Mouse (Mus musculus): ENCODE data around the gene Optn.

Gene Optn

GRCm38 (mm10) chr2:5061133-5061708, 2.6 kb downstream of the Optn start:
- no peak for DNase-seq (ENCODE audit: low read depth, low spot score)

- DNase-seq (ENCODE audit: low read depth, low spot score) = no peak
Measured at GRCm38 (mm10) chr2:5059997-5060396, 3.9 kb downstream of the Optn start.

- no peak for DNase-seq (ENCODE audit: low read depth, low spot score)
Measured at GRCm38 (mm10) chr2:5058436-5058835, 5.4 kb downstream of the Optn start.

- no peak for DNase-seq (ENCODE audit: low read depth, low spot score)
Measured at GRCm38 (mm10) chr2:5050562-5050961, 13.3 kb downstream of the Optn start.

DNA sequence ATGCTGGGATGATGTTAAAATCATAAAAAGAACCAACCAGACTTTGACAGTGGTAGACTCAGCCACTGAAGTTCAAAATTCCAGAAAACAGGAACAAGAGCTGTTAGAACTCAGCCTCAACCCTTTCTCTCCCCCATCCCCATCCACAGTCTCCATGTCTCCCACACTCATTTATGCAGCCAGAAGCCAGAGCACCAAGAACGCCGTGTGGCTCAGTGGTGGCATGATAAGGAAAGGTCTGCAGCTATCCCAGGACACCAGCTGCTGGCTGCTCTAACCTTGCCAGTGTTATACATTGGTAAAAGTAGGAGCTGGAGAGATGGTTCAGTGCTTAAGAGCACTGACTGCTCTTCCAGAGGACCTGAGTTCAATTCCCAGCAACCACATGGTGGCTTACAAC, 16.8 kb downstream of the Optn start:
- no peak for DNase-seq (ENCODE audit: low read depth, low spot score)

- no peak for DNase-seq (ENCODE audit: low read depth, low spot score)
Measured at GRCm38 (mm10) chr2:5045269-5045965, 18.4 kb downstream of the Optn start.

DNA sequence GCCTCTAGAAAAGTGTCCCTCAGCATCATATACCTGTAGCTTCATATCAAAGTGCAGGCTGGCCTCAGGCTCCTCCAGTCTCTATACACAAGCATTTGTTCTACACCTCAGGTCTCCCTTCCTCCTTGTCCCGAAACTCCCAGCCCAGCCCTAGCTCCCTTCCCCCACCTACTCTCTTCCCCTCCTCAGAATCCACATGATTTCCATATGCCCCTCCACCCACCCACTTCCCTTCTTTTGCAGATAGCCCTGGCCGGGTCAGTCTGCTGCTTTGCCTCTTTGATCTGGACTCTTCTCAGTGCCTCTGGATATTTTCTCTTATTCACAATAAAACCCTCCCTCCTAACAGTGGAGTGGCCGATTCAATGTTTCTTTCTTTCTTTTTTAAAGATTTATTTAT, 19.5 kb downstream of the Optn start:
- DNase-seq (ENCODE audit: low read depth, low spot score) = no peak

DNA sequence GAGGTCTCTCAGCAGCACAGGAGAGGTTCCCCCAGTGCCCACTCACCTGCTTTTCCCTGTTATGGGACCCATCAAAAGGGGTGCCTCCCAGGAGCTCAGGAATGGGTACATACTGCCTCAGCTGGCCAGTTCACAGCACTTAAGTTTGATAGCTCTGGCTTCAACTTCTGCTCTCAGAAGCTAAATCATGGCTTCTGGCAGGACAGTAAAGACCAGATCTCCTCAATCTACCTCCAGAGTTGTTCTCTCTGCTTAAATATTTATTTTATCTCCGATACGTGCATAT, 20.4 kb downstream of the Optn start:
- no peak for DNase-seq (ENCODE audit: low read depth, low spot score)

- DNase-seq (ENCODE audit: low read depth, low spot score) = no peak
Measured at GRCm38 (mm10) chr2:5042616-5043475, 21.0 kb downstream of the Optn start.

DNA sequence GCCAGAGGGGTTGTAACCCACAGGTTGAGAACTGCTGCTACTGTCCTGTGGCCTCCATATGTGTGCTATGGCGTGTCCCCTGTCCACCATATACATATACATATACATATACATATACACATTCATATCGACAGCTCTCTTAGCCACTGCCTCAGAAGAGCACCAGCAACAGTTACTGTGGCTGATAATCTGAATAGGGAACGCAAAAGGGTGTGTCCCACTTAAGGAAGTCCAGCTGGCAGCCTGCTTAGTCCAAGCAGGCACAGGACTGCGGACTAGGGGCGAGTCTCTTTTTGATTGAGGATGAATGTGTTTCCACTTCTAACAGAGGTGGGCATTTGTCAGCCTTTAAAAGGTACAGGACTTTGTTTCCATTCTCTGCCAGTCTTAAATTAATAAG, 22.0 kb downstream of the Optn start:
- no peak for DNase-seq (ENCODE audit: low read depth, low spot score)

DNA sequence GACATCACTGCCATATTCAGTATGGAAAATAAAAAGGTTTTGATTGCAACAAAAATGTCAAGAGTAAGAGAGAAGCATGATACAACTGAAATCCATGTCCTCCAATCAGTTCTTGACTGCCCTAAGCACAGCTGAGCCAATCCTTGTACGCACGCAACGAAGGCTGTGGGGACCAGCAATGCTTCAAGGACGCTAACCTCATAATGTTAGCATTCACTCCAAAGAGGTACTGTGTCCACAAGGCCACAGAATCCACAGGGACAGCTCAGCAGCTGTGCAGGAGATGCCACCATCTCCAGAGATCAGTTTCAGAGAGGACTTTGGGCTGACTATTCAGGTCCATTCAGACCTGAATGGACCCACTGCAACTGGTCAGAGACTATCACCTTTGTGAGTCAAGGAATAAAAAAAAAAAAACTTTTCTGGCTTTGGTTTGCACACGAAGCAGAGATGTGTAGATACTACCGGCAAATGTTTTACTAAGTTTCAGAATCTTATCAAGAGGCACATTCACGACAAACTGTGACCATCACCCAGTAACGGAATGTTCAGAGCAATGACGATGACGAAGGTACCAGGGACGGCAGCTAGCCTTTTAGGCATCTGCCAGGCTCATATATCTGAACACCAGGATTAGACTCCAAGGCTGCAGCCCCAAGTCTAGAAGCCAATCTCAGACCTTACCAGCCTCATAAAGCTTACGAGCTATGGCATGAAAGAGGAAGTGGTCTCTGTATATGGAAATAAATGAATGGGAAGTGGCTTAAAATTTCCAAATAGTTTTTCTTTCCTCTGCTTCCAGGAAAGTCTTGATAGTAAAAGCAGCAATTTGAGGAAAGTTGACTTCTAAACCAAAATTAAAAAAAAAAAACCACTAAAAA, 23.3 kb downstream of the Optn start:
- no peak for DNase-seq (ENCODE audit: low read depth, low spot score)

- DNase-seq (ENCODE audit: low read depth, low spot score) = no peak
Measured at GRCm38 (mm10) chr2:5039350-5040170, 24.3 kb downstream of the Optn start.

- DNase-seq (ENCODE audit: low read depth, low spot score) = no peak
Measured at GRCm38 (mm10) chr2:5038320-5038719, 25.5 kb downstream of the Optn start.

DNA sequence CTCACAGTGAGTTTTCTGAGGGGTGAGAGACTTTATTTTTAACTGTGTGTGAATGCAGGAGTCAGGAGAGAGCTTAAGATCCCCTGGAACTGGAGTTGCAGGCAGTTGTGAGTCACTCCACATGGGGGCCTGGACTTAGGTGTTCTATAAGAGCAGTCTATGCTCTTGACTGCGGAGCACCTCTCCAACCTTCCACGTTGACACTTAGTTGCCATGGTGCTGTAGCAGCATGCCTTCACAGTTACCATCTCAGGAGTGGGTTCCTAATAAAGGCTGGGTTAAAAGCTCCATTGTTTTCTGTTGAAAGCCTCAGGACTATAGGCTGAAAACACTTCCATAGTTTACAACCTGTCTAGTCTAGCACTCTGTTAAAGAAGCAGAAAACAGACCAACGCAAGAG, 26.5 kb downstream of the Optn start:
- DNase-seq (ENCODE audit: low read depth, low spot score) = no peak

DNA sequence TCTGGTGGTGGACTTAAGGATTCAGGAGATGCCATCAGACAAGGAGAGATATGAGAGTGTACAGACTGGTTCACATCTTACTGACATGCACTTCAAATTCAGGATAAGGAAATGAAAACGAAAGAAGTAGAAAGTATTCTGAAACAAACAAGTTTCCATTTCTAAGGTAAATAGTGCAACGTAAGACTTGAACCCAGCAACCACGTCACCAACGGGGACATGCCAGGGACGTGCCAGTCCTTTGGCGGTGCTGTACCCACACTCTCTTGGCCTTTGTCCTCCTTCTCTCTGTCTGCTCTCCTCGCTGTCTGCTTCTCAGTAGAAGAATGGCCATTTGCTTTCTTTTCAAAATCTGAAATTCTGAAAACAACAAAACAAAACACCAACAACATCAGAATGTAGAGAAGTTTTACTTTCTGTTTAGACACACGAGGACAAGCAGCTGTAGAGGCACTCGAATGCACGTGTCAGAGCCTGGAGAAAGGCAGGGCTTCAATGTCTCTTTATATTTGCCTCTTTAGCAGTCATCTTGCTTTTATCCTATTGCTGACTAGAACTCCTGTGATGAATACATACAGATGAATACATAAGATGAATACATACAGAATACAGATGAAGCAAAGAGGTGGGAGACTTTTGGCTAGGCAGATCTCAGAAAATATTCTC, 27.3 kb downstream of the Optn start:
- no peak for DNase-seq (ENCODE audit: low read depth, low spot score)

GRCm38 (mm10) chr2:5035241-5035640, 28.6 kb downstream of the Optn start:
- DNase-seq (ENCODE audit: low read depth, low spot score) = no peak

DNA sequence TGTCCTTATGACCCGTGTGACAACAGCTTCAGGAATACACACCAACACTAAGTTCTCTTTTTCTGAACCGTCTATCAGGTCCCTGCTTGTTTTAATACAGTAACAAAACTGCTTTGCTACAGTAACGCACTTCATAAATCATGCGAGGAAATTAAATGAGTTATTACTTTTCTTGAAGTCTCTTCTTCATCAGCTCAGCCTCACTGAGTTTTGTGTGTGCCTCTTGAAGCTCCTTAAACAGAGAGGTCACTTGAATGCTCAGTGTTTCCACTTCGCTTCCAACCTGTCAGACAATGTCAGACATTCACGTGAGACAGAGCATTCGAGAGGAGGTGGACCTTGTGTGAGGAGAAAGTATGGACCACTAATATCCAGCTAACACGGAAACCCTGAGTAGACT, 29.1 kb downstream of the Optn start:
- no peak for DNase-seq (ENCODE audit: low read depth, low spot score)

GRCm38 (mm10) chr2:5033546-5034420, 30.1 kb downstream of the Optn start:
- DNase-seq (ENCODE audit: low read depth, low spot score) = no peak

DNA sequence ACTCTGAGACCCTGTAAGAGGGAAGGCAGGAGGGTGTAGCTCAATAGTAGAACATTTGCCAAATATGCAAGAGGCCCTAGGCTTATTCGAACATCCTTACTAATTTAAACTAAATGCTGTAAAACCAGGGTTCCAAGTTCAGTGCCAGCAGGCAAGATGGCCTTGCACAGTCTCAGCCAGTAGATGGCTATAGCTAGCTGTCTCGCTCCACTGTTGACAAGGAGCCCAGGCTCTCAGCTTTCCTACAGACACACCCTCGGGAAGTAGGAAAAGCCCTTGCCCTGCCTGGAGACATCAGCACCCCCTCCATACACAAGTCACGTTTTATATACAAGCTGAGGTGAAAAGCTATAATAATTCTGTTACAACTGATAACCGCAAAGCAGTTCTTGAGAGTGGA, 31.2 kb downstream of the Optn start:
- DNase-seq (ENCODE audit: low read depth, low spot score) = no peak

DNA sequence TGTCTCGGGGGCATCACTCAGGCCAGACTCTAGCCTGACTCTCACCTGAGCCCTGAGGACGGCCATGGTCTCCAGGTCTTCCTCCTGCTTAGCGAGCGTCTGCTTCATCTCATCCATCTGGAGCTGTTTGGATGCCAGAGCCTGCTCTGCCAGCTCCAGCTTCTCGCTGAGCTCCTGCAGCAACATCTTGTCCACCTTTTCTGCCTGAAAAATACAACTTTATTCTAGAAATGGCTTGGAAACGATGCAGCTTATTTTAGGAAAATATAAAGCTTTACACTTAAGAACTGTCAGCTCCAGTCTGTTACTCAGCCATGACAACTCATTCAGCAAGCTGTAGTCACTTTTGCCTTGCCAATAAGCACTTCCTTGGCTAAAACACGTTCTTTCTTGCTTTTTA, 32.6 kb downstream of the Optn start:
- no peak for DNase-seq (ENCODE audit: low read depth, low spot score)
